Mouse (Mus musculus) midbrain, embryonic 15.5 days (tissue): ENCODE data around the gene Phactr2. TPM values are rescaled to one million over a fixed set of nuclear protein-coding genes. Genes with fewer than 3 reads are reported as not detected.

Experiments used
- ATAC-seq: fragments of 200-750 bp; cut with Nextera tagmentation; replicated peaks from 2 replicates; pipeline ENCODE4 v1.8.0; 2017; ENCODE audit warnings: moderate TSS enrichment
- H3K27ac ChIP-seq: fragments of 300-500 bp; sonication (generic); 2 replicates; pipeline ENCODE4 v1.5.1; 2015; ENCODE audit warnings: mild to moderate bottlenecking, inconsistent platforms
- H3K27me3 ChIP-seq: fragments of 300-500 bp; sonication (generic); replicated peaks from 2 replicates; pipeline ENCODE4 v1.6.1; 2015; ENCODE audit warnings: inconsistent platforms
- H3K36me3 ChIP-seq: fragments of 300-500 bp; sonication (generic); replicated peaks from 2 replicates; pipeline ENCODE4 v1.6.1; 2015; ENCODE audit warnings: inconsistent platforms
- H3K4me1 ChIP-seq: fragments of 300-500 bp; sonication (generic); 2 replicates; pipeline ENCODE4 v1.6.1; 2015; ENCODE audit warnings: inconsistent platforms
- H3K4me2 ChIP-seq: fragments of 300-500 bp; sonication (generic); 2 replicates; pipeline ENCODE4 v1.6.1; 2015; ENCODE audit warnings: inconsistent platforms, mild to moderate bottlenecking, moderate library complexity
- H3K4me3 ChIP-seq: fragments of 300-500 bp; sonication (generic); 2 replicates; pipeline ENCODE4 v1.5.1; 2015; ENCODE audit warnings: mild to moderate bottlenecking, inconsistent platforms
- H3K9ac ChIP-seq: fragments of 300-500 bp; sonication (generic); 2 replicates; pipeline ENCODE4 v1.6.1; 2015; ENCODE audit warnings: mild to moderate bottlenecking, inconsistent platforms
- H3K9me3 ChIP-seq: fragments of 300-500 bp; sonication (generic); 2 replicates; pipeline ENCODE4 v1.6.1; 2016; ENCODE audit warnings: inconsistent platforms
- WGBS: fragments of 180-500 bp; shearing (Covaris S2); methylation state at CpG from one replicate; pipeline ENCODE4 v1.1.7; 2015; ENCODE audit warnings: mixed read lengths; 5-methylcytosine and 5-hydroxymethylcytosine counted together
- polyA plus RNA-seq: library from polyadenylated mRNA; unstranded; fragments of >200 nt; fragmentation: Nextera tagmentation; extraction: Ambion mirVana; gene quantifications from 2 replicates; pipeline ENCODE4 v1.2.1, GENCODE M21; 2015

Phactr2 gene
- polyA plus RNA-seq, 1 experiment from 2014 or later: 7.5 TPM

DNA sequence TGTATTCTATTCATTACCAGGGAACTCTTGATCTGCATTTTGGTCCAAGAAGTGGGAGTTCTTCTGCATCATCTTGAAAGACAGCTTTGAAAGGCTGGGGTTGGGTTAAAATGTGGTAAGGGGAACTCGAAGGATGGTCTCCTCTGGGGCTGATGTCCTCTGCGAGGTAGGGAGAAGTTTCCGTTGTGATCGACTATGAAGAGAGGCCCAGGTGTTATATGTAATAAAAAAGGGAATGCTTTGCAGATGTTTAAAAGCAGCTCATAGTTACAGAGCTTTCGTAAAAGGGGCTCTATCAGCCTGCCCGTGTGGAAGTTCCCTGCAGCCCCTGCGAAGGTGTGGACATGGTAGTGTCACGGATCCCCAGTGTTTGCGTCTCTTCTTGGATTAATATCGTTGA lies 50.2 kb downstream of the Phactr2 start:
- Histone ChIP-seq H3K4me2 (no peak overlapping the region), H3K36me3 (no peaks in the 10 kb centered on the region), H3K27me3 (no peaks in the 10 kb centered on the region), H3K4me3 (no peak overlapping the region), H3K9ac (no peak overlapping the region), H3K9me3 (no peaks in the 10 kb centered on the region), H3K27ac (no peak overlapping the region), H3K4me1 (no peaks in the 10 kb centered on the region)
- no peak for ATAC-seq
- 93% methylated on average over 10 of the region's 10 CpGs for whole genome bisulfite sequencing

DNA sequence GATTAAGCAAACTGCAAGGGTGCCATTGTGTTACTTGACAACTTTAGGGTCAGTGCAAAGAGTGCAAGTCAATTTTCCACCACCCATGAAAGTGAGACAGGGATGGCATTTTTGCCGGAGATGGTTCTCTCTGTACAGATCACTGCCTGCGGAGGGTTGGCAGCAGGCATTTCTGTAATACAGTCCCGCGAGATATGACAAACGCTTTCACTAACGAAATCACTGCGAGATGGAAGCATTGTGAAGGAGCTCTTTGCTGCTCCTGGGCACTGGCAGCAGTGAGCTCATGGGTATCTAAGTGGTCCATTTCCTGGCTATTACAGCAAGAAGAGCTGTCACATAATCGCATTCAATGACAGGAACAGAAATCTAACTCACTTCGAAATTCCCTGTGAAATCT lies 52.1 kb downstream of the Phactr2 start:
- H3K36me3 ChIP-seq: no peaks in the 10 kb centered on the region
- no peaks in the 10 kb centered on the region for H3K27me3 ChIP-seq
- H3K4me1 ChIP-seq: no peaks in the 10 kb centered on the region
- no peak overlapping the region for H3K4me2 ChIP-seq
- H3K4me3 ChIP-seq: no peak overlapping the region
- H3K9me3 ChIP-seq: no peaks in the 10 kb centered on the region
- no peak overlapping the region for H3K27ac ChIP-seq
- peak; percentile 40; the same call in 1 of the 2 replicates for ATAC-seq
- no peak overlapping the region for H3K9ac ChIP-seq
- WGBS: 69% methylated on average over 9 of the region's 9 CpGs

DNA sequence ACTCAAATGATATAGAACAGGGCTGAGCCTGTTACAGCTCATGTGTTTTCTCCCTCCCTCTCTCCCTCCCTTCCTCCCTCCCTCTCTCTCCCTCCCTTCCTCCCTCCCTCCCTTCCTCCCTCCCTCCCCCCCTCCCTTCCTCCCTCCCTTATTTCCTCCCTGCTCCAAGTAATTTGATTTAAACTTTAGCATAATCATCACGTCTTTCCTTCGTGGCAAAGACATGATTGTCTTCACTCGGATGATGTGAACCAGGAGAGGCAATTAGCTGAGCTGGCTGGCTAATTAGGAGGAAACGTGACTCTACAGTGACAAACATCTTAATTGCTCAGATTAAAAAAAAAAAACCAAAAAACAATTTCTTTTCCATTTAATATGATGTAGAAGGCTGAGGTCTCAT lies 55.0 kb downstream of the Phactr2 start:
- no peak for ATAC-seq

DNA sequence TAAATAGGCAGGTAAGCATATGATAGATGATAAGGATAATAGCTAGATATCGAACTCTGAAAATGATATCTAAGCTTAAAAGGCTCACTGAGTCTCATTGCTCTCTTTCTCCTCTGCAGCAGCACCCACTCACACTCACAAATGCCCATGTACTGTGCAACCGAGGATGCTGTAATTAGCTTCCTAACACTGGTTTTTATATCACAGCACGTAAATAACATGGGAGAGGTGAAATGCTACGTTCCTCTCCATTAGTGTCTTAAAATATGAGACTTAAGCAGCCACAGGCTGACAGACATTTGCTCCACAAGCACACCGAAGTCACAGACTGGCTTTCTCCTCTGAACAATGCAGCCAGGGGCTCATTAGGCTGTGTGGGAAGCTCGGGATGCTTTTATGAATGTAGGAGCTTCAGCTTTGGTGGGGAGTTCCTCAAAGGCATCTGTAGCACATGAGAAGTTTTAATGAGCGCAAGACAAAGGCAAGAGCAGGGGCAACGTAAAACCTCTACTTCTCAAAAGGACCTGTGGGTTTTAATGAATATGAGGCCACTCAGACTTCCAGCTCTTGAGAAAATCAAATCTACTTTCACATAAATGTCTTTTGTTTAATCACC lies 58.6 kb downstream of the Phactr2 start:
- H3K4me1 ChIP-seq: peaks cover 4% of the 10 kb centered on the region; the same call in 1 of the 2 replicates
- H3K9me3 ChIP-seq: no peaks in the 10 kb centered on the region
- WGBS: 39% methylated on average over 8 of the region's 8 CpGs
- H3K4me2 ChIP-seq: no peak overlapping the region
- H3K27me3 ChIP-seq: no peaks in the 10 kb centered on the region
- H3K36me3 ChIP-seq: no peaks in the 10 kb centered on the region
- no peak overlapping the region for H3K9ac ChIP-seq
- peak; percentile 62; the same call in 1 of the 2 replicates for ATAC-seq
- no peak overlapping the region for H3K4me3 ChIP-seq
- H3K27ac ChIP-seq: no peak overlapping the region

More for the DNA sequence above, 55.0 kb downstream of the Phactr2 start:
- Histone ChIP-seq H3K36me3 (no peaks in the 10 kb centered on the region), H3K9me3 (no peaks in the 10 kb centered on the region), H3K27me3 (no peaks in the 10 kb centered on the region), H3K9ac (no peak overlapping the region), H3K4me3 (no peak overlapping the region), H3K4me1 (peaks cover 4% of the 10 kb centered on the region; the same call in 1 of the 2 replicates), H3K27ac (no peak overlapping the region), H3K4me2 (no peak overlapping the region)
- 59% methylated on average over 4 of the region's 4 CpGs for WGBS

DNA sequence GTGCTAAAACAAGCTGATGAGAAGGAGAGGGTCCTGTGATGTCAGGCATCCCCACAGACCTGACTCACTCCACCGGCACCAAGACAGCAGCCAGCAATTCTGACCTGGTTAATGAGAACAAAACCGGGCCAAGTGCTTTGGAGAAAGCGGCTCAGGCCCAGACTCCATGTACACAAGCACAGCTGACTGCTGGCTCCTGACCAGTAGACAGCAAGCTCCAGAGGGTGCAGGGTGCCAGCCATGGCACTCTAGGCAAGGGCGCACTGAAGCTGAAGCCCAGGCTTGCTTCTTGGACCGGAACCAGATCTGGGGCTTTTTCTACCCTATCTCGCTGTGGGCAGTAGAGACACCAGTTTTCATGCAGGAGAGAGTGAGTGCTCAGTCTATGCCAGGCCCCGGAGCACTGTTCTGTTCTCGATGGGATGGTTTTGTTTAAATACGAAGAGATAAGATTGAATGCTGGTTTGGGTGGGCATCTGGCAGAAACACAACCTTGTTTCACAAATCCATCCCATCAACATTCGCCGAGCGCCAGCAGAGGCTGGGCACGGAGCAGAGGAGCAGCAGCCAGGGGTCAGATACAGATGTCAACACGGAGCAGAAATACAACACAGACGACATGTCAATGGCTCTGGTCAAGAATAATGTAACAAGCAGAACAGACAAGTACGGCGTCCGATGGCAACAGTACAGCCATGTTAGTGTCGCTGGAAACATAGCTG lies 61.8 kb downstream of the Phactr2 start:
- ATAC-seq: peak; percentile 66

DNA sequence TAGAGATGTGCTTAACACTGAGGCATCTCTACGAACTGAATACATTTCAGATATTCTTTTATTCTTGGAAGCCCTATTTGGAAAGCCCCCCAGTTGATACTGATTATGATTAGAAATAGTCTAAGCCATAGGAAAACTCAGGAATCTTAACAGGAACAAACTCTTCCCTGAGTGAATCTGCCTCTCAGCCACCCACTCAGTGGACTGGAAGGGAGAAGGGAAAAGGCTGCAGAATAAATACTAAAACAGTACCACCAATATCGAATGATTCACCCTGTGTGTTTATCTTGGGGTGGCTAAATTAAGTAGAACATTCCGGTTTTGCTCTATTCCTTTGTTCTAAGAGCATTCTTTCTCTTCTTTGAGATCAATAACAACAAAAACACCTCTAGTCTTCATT lies 63.2 kb downstream of the Phactr2 start:
- H3K27ac ChIP-seq: no peak overlapping the region
- no peak overlapping the region for H3K4me2 ChIP-seq
- 89% methylated on average over 3 of the region's 3 CpGs for WGBS
- no peak for ATAC-seq
- no peaks in the 10 kb centered on the region for H3K27me3 ChIP-seq
- no peaks in the 10 kb centered on the region for H3K36me3 ChIP-seq
- no peak overlapping the region for H3K4me3 ChIP-seq
- H3K9me3 ChIP-seq: no peaks in the 10 kb centered on the region
- peaks cover 4% of the 10 kb centered on the region; the same call in 1 of the 2 replicates for H3K4me1 ChIP-seq
- H3K9ac ChIP-seq: no peak overlapping the region

More for the DNA sequence above, 61.8 kb downstream of the Phactr2 start:
- WGBS: 87% methylated on average over 19 of the region's 19 CpGs
- Histone ChIP-seq H3K27ac (no peak overlapping the region), H3K36me3 (no peaks in the 10 kb centered on the region), H3K27me3 (no peaks in the 10 kb centered on the region), H3K4me3 (no peak overlapping the region), H3K4me2 (no peak overlapping the region), H3K4me1 (peaks cover 4% of the 10 kb centered on the region; the same call in 1 of the 2 replicates), H3K9ac (no peak overlapping the region), H3K9me3 (no peaks in the 10 kb centered on the region)

DNA sequence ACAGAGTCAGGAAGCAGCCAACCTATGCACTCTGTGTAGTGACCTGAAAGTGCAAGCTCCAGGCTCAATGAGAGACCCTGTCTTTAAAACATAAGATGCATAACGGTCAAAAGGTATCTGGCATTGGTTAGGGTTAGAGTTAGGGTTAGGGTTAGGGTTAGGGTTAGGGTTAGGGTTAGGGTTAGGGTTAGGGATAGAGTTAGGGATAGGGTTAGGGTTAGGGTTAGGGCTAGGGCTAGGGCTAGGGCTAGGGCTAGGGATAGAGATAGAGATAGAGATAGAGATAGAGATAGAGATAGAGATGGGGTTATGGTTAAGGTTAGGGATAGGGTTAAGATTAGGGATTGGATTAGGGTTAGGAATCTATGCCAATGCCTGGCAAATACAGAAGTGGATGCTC lies 72.2 kb downstream of the Phactr2 start:
- Histone ChIP-seq H3K27me3 (no peaks in the 10 kb centered on the region), H3K4me1 (no peaks in the 10 kb centered on the region), H3K36me3 (no peaks in the 10 kb centered on the region), H3K27ac (no peak overlapping the region), H3K4me3 (no peak overlapping the region), H3K9me3 (no peaks in the 10 kb centered on the region), H3K4me2 (no peak overlapping the region), H3K9ac (no peak overlapping the region)
- no peak for ATAC-seq
- 84% methylated on average over 1 of the region's 1 CpGs for WGBS

DNA sequence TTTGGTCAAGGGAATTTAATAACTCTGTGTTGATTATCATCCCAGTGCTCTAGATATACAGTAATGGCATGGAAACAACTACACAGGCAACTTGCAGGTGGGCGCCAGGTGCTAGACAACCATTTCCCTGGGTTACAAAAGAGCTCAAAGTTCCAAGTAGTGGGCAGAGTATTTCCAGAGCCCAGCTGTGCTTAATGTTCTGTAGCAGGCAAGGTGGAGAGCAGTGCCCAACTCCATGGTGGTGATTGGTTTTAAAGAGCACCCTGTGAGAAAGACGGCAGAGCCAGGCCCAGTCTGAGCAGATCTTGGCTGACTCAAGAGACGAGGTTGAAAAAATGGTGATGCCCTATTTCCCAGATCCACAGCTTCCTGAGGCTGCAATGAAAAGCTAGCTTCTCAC lies 78.5 kb downstream of the Phactr2 start:
- H3K9ac ChIP-seq: no peak overlapping the region
- no peak overlapping the region for H3K4me2 ChIP-seq
- H3K4me1 ChIP-seq: no peaks in the 10 kb centered on the region
- no peaks in the 10 kb centered on the region for H3K27me3 ChIP-seq
- H3K36me3 ChIP-seq: no peaks in the 10 kb centered on the region
- no peak overlapping the region for H3K27ac ChIP-seq
- 79% methylated on average over 3 of the region's 3 CpGs for WGBS
- no peaks in the 10 kb centered on the region for H3K9me3 ChIP-seq
- no peak for ATAC-seq
- no peak overlapping the region for H3K4me3 ChIP-seq

DNA sequence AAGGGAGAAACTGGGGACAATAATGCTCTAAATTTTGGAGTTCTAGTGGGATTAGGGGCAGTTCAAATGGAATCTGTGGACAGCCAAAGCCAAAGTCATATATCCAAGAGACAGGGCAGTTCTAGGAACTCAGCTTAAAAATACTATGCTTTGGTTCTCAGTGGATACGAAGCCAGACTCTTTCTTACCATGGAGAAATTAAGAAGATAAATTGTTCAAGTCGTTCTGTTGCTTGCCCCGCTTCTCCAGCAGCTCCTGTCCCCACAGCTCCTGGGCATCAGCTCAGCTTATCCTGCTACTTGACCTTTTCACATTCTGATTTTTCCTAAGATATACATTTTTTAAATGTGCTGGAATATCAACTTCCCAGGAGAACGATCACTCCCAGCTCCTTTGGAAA lies 80.2 kb downstream of the Phactr2 start:
- Histone ChIP-seq H3K27ac (no peak overlapping the region), H3K9ac (no peak overlapping the region), H3K9me3 (no peaks in the 10 kb centered on the region), H3K27me3 (no peaks in the 10 kb centered on the region), H3K4me1 (0 out of 2 replicates have a peak, but pooled peaks cover under 1% of the 10 kb centered on the region), H3K4me3 (no peak overlapping the region), H3K4me2 (no peak overlapping the region), H3K36me3 (no peaks in the 10 kb centered on the region)
- no peak for ATAC-seq
- 90% methylated on average over 4 of the region's 4 CpGs for WGBS

DNA sequence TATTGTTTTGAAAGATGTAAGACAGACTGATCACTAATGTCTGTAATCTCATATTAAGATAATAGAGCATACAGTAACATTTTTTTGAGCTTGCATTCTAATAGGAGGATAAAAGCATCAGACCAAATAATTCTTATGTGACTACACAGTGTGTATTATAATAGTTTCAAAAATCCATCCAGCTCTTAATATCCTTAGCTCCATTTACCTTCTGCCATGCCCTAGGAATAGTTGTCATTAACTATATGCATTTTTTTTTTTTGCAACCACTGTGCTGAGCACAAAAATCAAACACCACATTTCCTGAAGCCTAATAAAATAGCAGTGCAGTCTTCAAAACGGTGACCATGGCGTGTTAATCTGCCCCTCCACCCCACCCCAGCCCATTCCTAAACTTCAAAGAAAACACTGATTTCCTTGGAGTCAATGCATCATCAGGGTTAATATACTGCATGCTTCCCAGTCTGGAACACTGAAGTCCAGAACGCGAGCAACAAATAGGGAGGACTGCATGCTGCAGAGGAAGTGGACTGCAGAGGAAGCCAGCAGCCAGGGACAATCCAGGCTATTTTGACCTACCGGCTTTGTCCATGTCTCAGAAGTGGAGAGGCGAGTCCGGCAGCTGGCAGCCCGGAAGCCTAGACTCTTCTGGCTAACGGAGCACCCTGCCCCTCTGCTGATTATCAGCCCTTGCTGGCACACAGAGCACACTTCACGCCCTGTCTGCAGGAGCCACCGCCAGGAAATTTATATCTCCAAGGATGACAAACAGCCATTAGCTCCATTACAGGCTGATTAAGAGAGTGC lies 85.9 kb downstream of the Phactr2 start:
- WGBS: 20% methylated on average over 11 of the region's 11 CpGs
- Histone ChIP-seq H3K9me3 (no peaks in the 10 kb centered on the region), H3K4me1 (peaks cover 8% of the 10 kb centered on the region), H3K27ac (peak overlapping the region; percentile 65), H3K9ac (peak overlapping the region; percentile 40), H3K36me3 (no peaks in the 10 kb centered on the region), H3K4me3 (peak overlapping the region; percentile 36), H3K4me2 (peak overlapping the region; percentile 57), H3K27me3 (no peaks in the 10 kb centered on the region)
- ATAC-seq: peak; percentile 84

DNA sequence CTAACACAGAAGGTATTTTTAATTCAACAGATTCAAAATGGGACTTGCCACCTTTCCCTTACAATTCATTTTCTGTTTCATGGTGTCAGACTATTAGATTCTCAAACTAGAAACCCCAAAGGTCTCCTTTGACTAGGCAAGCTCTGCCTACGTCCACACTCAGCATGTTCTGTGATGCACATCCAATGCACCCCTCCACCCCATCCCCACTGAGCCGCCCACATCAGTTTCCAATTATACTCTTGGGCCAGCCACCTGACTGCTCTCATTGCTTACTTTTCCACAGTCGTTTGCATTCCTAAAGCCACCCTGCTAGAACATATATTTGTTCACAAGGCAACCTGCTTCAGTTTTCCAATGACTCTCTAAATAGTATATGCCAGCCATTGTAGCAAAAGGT lies 89.3 kb downstream of the Phactr2 start:
- WGBS: 73% methylated on average over 3 of the region's 3 CpGs
- no peak overlapping the region for H3K9ac ChIP-seq
- H3K4me1 ChIP-seq: peaks cover 8% of the 10 kb centered on the region
- no peaks in the 10 kb centered on the region for H3K27me3 ChIP-seq
- no peaks in the 10 kb centered on the region for H3K9me3 ChIP-seq
- H3K4me2 ChIP-seq: no peak overlapping the region
- H3K4me3 ChIP-seq: no peak overlapping the region
- no peak for ATAC-seq
- H3K36me3 ChIP-seq: no peaks in the 10 kb centered on the region
- no peak overlapping the region for H3K27ac ChIP-seq

DNA sequence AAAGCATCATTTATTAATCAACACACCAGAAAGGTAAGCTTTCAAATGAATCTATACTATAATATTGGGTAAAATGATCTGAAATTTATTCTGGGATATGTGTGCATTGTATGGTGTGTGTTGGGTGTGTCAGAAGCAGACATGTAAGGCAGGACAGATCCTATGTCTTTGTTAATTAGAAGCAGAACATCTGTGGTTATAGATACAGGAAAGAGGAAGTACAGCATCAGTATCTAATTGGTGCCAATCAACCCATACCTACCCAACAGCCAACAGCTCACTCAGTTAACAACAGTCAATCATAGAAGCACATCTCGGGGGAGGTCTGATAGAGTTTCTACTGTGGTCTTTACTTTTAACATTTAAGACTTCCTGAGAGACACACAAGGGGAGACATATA lies 96.3 kb downstream of the Phactr2 start:
- H3K27me3 ChIP-seq: no peaks in the 10 kb centered on the region
- H3K9ac ChIP-seq: no peak overlapping the region
- no peak for ATAC-seq
- no peak overlapping the region for H3K27ac ChIP-seq
- no peak overlapping the region for H3K4me3 ChIP-seq
- H3K36me3 ChIP-seq: no peaks in the 10 kb centered on the region
- no peak overlapping the region for H3K4me2 ChIP-seq
- WGBS: 100% methylated on average over 1 of the region's 1 CpGs
- H3K4me1 ChIP-seq: no peaks in the 10 kb centered on the region
- no peaks in the 10 kb centered on the region for H3K9me3 ChIP-seq
